Mouse (Mus musculus): Measurements from ENCODE around the gene Nckap1l.

Gene Nckap1l

DNA sequence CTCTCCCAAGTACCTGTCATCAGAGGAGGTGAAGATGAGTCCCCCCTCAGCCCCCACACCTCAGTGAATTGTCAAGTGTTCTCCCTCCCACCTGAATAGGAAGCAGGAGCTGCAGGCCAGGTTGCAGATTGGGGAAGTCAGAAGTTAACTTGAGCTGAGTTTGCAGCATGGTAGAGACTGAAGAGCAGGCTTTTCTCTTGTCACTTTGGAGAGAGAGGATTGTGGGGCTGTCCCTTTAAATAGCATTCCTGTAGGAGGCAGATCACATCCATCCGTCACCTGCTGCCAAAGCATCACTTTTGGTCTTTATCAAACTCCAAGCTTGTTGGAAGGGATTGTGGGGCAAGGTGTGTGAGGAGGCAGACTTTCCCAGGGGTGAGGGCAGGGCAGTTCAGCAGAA, 47.1 kb downstream of the Nckap1l start:
- DNase-seq (ENCODE audit: low read depth in 1 of 2, low spot score in 2 of 2) = no peak

DNA sequence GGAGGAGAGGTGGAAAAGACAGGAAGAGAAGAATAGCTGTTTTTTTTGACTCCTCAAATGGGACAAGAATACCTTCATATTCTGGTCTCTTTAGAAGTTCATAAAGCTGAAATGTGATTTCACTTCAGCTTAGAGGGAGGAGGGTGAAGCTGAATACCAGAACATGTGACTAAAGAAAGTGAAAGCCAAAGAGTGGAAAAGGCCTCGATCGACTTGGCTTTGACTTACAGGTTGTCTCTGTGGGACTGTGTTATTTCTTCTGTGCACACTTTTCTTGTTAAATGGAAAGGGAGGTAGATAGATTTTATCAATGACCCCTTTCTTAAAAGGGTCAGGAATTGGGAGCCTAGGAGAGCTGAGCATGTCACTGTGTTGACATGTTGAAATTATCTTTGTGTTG, 47.6 kb downstream of the Nckap1l start:
- DNase-seq (ENCODE audit: low read depth in 1 of 2, low spot score in 2 of 2) = no peak

DNA sequence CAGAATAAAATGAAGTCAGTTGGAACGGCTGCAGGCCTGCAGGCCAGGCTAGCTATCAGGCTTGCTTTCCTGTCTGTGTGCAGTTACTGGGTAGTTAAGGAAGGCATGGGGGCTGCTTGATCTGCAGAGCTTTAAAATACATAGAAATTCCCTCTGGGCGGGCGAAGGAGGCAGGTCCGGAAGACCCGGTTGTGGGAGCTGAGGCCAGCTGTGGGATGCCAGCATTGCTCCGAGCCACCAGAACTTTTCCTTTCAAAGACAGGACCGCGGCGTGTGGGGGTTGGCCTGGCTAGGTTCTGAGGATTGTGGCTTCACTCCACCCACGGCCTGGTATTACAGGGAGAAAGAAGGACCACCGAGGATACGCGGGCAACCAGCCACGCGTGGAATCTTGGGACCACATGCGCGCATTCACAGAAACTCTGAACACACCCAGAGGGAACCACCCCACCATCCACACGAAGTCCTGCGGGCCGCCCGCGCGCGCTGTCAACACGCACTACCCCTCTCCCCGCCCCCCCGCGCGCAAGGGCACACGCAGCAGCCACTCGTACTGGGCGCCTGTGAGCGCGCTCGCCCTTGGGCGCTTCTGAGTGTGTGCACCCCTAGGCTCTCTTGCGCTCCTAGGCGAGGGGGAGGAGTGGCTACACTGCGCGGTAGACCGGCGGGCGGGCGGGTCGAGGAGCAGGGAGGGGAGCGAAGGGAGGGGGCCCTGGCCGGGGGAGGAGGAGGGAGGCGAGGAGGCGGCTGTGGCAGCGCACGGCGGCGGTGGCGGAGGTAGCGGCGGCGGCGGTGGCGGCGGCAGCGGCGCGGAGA, 49.0 kb downstream of the Nckap1l start, which contains the start of gene Pde1b:
TSS of gene Pde1b (plus strand) at position 600 of the 816 bp plus-strand sequence.
- DNase-seq (ENCODE audit: low read depth in 1 of 2, low spot score in 2 of 2) = no peak

DNA sequence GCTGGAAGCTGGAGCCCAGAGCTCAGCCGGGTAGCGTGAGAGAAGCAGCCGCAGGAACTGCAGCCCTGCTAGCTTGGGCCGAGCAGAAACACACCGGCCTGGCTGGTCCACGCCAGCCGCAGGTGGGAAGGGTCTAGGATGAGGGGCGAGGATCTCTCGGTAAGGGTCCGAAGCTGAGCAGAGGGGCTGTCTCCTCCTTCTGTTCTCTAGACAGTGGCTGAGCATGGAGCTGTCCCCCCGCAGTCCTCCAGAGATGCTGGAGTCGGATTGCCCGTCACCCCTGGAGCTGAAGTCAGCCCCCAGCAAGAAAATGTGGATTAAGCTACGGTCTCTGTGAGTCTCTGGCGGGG, 49.6 kb downstream of the Nckap1l start:
- DNase-seq (ENCODE audit: low read depth in 1 of 2, low spot score in 2 of 2) = no peak

DNA sequence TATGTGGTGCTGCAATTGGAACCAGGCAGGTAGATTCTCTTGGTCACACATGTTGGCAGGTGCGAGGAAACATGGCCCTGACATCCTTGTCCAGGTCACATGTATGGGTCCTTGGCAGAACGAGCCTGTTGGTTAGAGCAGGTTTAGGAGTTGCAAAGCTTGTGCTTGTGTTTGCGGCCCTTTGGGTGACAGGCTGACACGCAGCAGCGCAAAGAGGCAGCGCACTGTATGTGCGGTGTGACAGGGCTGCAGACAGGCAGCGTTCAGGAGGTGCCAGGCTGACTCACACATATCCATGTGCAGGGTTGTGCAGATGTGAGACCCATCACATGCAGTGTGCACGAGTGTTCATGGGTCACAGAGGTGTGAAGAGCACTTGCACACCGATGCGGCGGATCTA, 50.1 kb downstream of the Nckap1l start:
- no peak for DNase-seq (ENCODE audit: low read depth in 1 of 2, low spot score in 2 of 2)

DNA sequence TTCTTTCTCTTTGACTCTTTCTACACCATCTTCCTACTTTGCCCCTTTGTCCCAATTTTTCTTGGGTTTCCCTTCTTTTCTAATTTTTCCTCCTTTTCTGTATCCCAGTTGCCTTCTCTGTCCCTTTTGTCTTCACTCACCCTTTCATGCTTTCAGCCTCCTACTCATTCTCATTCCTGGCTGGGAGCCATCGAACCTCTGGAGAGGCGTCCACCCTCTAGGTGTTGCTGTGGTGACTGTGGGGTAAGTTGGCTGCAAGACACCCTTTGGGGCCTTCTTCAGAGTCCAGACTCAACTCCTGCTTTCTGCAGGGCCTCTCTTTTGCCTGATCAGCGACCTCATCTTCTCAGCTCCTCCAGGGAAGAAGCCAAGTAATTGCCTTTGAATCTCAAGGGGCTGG, 55.7 kb downstream of the Nckap1l start:
- no peak for DNase-seq (ENCODE audit: low read depth in 1 of 2, low spot score in 2 of 2)

DNA sequence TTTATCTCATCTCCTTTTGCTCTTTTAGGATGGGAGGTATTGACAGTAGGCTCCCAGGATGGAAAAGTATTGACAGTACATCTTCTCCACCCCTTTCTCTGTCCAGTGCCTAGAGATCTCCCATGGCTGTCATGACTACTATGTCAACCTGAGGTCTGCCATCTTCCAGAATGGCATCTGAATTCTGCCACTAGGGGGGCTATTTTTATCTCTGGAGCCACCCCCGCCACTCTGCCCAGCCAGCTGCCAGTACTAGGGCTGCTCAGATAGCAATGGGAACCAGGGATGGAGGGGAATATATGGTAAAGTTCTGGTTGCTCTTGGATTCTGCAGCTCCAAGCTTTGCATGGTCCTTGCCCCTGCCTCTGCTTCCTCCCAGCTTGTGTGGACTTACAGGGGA, 58.1 kb downstream of the Nckap1l start:
- no peak for DNase-seq (ENCODE audit: low read depth in 1 of 2, low spot score in 2 of 2)

DNA sequence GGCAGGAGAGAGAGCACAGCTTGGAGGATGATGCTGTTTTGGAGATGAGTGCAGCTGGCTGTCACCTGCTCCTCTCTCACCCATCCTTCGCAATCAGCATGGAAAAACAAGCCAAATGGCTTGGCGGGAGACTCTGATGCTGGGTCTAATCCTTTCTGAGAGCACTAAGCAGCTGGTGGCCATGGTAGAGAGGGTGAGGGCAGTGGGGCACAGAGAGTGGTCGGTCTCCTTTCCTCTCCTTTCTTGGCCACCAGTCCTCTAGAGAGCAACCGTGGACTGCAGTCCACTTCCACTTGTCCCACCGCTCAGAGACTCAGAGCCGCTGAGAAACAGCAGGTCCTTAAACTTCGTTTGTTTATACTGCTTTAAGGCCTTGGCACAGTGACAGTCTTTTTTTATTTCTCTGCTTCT, 60.0 kb downstream of the Nckap1l start:
- no peak for DNase-seq (ENCODE audit: low read depth in 1 of 2, low spot score in 2 of 2)

DNA sequence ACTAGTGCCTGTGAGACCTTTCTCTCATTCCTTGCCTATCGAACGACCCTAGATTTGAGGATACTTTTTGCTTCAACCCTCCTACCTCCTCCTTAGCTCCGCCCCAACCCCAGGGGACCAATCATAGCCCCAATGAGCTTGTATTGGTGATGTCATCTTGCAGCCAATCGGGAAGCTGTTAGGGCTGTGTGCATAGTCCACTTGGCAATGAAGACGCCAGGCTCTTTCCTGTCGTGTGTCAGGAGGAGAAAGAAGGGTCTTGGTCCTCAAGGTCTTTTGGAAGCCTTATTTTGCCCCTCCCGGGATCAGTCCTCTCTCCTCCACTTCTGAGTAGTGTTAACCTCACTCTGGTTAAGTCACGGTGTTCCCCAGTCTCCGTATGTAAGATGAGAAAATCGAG, 60.5 kb downstream of the Nckap1l start:
- no peak for DNase-seq (ENCODE audit: low read depth in 1 of 2, low spot score in 2 of 2)

DNA sequence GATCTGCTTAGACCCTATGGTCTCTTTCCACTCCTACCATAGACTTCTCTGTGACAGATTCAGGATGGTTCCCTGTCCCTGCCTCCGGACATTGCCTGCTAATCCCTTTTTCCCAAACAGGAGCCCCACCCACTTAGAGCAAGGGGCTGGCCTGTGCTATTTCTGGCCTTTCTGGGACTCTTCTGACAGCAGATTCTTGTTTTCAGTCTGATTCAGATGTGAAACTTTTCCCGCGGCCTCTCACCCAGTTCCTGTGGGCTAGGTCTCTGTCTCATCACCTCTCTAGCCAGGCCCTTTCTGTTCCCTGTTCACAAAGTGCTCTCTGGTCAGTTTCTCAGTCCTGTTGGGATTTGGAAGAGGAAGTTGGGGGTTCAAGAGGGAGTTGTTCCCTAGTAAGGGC, 61.3 kb downstream of the Nckap1l start:
- no peak for DNase-seq (ENCODE audit: low read depth in 1 of 2, low spot score in 2 of 2)

DNA sequence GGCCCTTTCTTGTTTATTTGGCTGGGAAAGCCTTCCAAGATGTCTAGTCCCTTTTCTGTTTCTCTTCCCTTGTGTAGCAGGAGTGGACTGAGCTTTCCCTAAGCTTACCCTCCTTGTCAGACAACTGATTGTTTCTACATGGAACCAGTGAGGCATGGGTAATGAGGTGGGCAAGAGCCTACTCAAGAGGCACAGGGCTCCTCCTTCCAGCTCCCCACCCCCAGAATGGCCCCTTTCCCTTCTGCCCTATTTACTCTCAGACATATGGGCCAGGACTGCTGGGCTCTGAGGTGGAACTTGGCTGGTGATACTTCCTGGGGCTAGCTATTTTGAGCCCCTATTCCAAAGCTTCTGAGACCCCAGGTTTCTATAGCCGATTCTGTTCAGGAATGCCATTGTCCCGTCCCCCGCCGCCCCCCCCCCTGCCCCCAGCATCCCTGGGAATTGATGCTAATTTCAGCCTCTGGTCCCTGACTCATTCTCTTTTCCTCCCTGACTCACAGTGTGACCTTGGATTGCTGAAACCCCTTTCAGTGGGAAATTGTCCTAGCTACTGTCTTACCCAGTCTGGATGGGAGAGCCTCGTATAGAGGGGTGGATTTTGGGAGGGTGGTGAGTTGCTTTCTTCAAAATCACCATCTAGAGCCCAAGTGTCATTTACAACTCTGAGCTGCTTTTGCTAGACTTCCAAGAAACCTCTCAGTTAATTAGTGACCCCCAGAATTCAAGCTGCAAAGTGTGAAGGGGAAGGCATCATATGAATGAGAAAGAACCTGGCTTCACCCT, 65.2 kb downstream of the Nckap1l start:
- DNase-seq (ENCODE audit: low read depth in 1 of 2, low spot score in 2 of 2) = no peak

DNA sequence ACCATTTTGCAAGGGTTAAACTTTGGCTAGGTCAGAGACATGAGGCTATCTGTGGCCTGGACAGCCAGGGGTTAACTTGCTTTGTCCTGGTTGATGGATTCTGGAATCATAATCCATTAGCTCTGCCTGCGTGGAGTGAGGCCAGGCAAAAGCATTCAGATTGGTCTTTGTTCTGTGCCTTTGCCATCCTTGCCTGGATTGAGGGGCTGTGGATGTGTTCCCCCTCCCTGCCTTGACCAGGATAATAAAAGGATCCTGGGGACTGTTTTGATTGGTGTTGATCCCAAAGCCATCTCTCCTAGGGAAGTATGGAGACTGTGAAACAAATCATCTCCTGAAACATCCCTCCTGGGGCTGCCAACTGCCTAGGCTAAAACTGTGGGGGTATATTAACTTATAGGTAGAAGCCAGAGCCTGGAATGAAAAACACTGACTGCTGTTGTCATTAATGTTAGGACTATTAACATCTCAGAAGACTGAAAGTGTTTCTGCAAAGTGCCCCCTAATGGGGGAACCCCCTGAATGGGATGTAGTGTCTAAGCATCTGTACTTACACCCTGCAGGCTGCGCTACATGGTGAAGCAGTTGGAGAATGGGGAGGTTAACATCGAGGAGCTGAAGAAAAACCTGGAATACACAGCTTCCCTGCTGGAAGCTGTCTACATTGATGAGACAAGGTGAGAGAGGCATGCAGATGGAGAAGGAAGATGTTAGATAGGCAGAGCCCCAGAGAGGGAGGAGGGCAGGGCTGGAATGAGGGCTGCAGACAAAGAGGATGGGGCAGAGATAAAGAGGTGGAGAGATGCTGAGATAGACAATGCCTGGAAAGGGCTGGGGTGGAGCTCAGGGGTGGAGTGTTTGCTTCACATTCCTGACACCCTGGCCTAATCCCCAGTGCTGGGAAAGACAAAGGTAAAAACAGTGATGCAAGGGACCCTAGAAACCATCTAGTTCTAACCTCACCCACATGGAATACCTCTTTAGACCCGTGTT, 66.1 kb downstream of the Nckap1l start:
- no peak for DNase-seq (ENCODE audit: low read depth in 1 of 2, low spot score in 2 of 2)

DNA sequence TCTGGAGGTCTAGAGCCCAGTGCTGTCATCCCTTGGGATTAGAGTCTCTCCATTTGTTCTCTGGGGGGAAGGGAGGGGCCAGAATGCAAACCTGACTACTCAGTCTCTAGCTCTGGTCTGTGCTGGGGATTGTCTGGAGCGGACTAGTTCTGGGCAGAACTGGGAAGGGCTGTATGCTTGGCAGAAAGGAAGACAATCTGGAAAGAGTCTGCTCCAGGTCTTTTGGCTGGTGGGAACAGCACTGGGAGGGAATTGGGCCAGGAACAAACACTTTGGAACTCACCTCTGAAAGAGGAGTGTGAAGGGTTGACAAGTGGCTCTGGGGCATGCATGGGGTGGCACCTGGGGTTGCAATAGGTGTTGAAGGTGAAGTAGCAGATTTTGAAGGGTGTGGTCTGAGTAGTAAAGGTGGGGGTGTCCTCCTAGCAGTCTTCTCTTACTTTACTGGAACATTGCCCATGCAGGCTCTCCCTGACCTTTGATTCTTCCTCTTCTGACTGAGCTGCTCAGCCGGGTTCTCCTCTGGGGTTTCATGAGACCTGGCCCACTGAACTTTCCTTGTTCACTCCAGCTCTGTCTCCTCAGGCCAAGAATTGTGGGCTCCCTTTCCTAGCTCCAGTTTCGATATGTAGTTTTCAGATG, 69.0 kb downstream of the Nckap1l start:
- DNase-seq (ENCODE audit: low read depth in 1 of 2, low spot score in 2 of 2) = no peak

DNA sequence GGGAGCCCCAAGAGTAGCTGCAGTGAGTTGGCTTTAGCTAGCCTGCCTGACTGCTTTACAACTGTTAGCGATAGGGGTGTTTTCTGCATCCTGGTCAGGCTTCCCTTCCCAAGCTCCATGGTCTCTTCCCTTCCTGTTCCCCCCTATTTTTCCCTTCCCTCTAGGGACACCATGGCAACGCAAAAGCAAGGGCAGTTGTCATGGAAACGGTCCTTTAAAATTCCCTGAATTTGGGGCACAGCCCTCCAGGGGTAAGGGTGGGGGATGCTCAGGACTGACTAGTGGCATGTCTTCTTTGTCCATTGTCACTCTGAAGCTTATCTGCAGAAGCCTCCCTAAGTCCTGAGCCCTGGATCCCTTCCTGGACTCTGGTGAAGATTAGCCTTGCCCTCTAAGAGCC, 69.6 kb downstream of the Nckap1l start:
- no peak for DNase-seq (ENCODE audit: low read depth in 1 of 2, low spot score in 2 of 2)

DNA sequence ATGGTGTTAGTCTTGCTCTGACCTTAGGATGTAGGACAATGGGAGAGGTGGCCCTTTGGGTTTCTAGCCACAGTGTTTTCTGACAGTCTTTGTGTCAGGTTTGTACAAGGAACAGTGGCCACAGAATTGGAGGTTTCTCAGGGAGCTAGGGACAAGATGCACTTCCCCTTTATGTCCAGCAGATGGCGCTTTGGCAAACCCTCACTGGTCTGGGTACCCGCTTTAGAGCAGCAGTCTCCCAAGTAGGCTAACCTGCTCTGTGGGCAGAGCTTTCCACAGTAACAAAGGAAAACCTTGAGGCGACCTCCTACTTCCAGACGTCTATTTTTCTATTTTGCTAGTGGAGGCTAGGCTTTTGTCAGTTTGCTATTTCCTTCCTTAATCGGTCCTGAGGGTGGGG, 76.8 kb downstream of the Nckap1l start:
- no peak for DNase-seq (ENCODE audit: low read depth in 1 of 2, low spot score in 2 of 2)

DNA sequence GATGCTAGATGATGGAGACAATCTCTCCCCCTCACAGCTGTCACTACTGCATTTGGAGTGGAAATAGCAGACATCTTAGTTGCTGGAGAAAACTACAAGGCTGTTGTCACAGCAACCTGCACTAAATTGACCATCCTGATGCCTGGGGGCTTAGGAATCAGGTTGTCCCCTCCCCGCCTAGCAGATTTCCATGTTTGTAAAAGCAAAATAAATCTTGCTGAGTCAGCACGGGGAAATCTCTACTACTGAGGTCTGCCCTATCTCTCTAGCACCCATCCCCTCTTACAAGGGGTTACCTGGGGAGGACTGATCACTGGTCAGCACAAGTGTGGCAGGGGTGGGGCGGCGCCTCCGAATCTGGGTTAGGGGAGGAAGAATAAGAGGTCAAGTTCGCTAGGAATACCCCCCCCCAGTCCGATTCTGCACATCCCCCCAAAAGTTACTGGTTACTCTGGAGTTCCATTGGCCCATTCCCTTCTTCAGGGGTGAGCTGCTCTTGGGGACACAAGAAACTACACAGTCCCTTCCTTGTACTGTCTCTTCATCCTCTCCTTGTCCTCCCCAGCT, 80.5 kb downstream of the Nckap1l start:
- no peak for DNase-seq (ENCODE audit: low read depth in 1 of 2, low spot score in 2 of 2)

DNA sequence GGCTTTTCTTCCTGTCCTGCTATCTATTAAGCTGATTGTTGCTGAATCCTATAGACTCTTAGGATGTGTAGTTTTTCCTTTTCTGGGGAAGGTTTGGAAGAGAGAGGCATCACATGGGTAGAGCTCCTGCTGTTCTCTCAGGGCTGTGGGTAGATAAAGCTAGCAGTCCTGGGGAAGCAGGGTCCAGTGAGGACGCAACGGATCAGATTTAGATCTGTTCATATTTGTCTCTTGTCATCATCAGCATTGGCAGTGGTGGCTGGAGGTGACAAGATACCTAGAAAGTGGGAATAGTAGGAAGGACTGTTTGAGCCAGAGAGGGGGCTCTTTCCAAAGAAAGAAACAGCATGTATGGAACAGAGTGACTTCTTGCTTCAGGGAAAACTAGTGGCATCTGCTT, 81.4 kb downstream of the Nckap1l start:
- DNase-seq (ENCODE audit: low read depth in 1 of 2, low spot score in 2 of 2) = no peak

DNA sequence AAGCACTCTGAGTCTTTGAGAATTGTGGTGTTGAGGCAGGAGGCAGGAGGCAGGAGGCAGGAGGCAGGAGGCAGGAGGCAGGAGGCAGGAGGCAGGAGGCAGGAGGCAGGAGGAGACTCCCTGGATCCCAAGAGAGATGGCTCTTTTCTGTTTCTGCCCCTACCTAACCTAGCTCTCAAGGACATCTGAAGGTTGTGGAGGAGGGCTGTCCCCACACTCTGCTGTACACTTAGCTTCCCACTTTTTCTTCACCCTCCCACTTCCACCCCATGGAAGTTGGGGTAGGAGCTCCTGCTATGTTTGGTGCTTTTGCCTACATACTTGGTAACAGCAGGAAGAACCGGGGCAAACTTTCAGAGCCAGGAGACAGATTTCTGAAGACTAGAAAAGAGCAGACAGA, 82.2 kb downstream of the Nckap1l start:
- no peak for DNase-seq (ENCODE audit: low read depth in 1 of 2, low spot score in 2 of 2)

DNA sequence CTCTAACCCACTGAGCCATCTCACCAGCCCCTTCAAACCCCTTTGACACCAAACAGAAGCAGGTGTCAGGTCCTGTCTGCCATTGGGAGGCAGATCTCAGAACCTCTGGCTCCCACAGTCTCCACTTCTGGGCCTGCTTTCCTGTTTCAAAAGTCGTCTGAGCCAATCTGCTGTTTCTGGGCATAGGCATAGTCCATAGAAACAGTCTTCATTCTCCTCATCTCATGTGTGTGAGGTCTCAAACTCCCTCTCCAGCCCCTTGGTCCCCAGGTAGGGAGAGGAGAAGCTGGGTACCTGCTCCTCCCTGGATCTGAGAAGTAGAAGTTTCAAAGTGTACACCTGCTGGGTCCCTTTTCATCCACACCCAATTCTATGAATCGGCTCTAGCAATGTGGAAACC, 82.9 kb downstream of the Nckap1l start:
- DNase-seq (ENCODE audit: low read depth in 1 of 2, low spot score in 2 of 2) = no peak

DNA sequence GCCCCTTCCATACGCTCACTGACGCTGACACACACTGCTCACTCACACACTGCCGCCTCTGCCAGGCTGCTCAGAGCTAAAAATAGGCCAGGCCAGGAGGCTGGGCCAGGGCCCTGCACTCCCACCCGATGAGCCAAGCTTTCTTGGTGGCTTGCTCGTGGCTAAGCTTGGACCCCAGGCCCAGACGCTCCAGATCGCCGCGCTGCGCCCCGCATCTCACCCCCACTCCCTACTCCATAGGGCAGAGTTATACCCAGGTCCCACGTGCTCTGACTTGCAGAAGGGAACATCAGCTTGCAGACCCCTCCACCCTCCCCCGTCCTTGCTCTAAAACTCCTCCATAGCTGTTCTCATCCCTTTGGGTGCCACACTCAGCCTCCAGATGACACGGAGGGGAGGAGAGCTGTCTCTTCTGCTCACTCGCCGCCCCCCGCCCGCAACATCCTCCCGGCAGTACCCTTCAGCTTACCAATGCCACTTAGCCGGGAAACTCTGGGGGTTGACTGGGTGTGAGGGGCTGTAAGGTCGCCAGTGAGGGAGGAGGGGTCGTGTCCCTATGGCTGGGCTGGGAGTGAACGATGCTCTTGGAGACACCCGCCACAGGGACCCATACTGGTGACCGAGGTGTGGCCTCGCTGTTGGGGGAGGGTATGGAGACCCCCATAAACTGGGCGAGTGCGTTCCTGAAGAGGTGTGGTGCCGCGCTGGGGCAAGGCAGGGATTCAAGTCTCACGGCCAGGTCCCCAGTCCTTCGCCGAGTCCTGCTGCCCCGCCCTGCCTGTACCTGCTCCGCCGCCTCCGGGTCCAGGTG, 83.6 kb downstream of the Nckap1l start:
- DNase-seq (ENCODE audit: low read depth in 1 of 2, low spot score in 2 of 2) = no peak

Measured in monocyte, adult 2 months (primary cell).